Mouse (Mus musculus) liver, embryonic 12.5 days (tissue): ENCODE measurements at regions not wholly inside any gene's neighbourhood (a gene's known extent, or its start where the extent isn't known, plus 50 kb on each side); places are given as distances from the start of the nearest gene placed in this dataset.
"Not testable (repeated sequence)": the region's sequence is repeated elsewhere in the genome, so short reads cannot be mapped to it uniquely, and the experiment has no call there.

Experiments used
- ATAC-seq: fragments of 200-750 bp; cut with Nextera tagmentation; 2 replicates; pipeline ENCODE4 v1.8.0; 2017; ENCODE audit warnings: moderate number of reproducible peaks, mild to moderate bottlenecking, moderate library complexity
- H3K27ac ChIP-seq: fragments of 300-500 bp; sonication (generic); 2 replicates; pipeline ENCODE4 v1.5.1; 2016; ENCODE audit warnings: mild to moderate bottlenecking
- H3K27me3 ChIP-seq: fragments of 300-500 bp; sonication (generic); replicated peaks from 2 replicates; pipeline ENCODE4 v1.6.1; 2016; ENCODE audit warnings: mild to moderate bottlenecking, moderate library complexity
- H3K36me3 ChIP-seq: fragments of 300-500 bp; sonication (generic); 2 replicates; pipeline ENCODE4 v1.6.1; 2016; ENCODE audit warnings: mild to moderate bottlenecking, moderate library complexity
- H3K4me1 ChIP-seq: fragments of 300-500 bp; sonication (generic); 2 replicates; pipeline ENCODE4 v1.6.1; 2016
- H3K4me2 ChIP-seq: fragments of 300-500 bp; sonication (generic); 2 replicates; pipeline ENCODE4 v1.6.1; 2016; ENCODE audit warnings: mild to moderate bottlenecking, moderate library complexity
- H3K4me3 ChIP-seq: fragments of 300-500 bp; sonication (generic); 2 replicates; pipeline ENCODE4 v1.5.1; 2016; ENCODE audit warnings: mild to moderate bottlenecking, moderate library complexity
- H3K9ac ChIP-seq: fragments of 300-500 bp; sonication (generic); 2 replicates; pipeline ENCODE4 v1.6.1; 2016; ENCODE audit warnings: mild to moderate bottlenecking, moderate library complexity
- H3K9me3 ChIP-seq: fragments of 300-500 bp; sonication (generic); replicated peaks from 2 replicates; pipeline ENCODE4 v1.6.1; 2016; ENCODE audit warnings: mild to moderate bottlenecking, moderate library complexity
- WGBS: fragments of 180-500 bp; shearing (Covaris S2); methylation state at CpG from one replicate; pipeline ENCODE4 v1.1.7; 2016; ENCODE audit not compliant: insufficient replicate concordance; 5-methylcytosine and 5-hydroxymethylcytosine counted together

GRCm38 (mm10) chr14:17046808-17047207 lies 227.9 kb upstream of the Rarb start:
- Histone ChIP-seq H3K9me3 (no peaks in the 10 kb centered on the region), H3K27me3 (no peaks in the 10 kb centered on the region), H3K4me3 (no peak overlapping the region), H3K9ac (no peak overlapping the region), H3K4me2 (no peak overlapping the region), H3K27ac (no peak overlapping the region), H3K36me3 (no peaks in the 10 kb centered on the region), H3K4me1 (no peaks in the 10 kb centered on the region)
- ATAC-seq: no peak
- WGBS: 60% methylated on average over 2 of the region's 2 CpGs

GRCm38 (mm10) chr14:17045426-17046132 lies 226.6 kb upstream of the Rarb start:
- no peak for ATAC-seq
- 68% methylated on average over 8 of the region's 8 CpGs for WGBS

GRCm38 (mm10) chr14:17020603-17021356 lies 201.8 kb upstream of the Rarb start:
- 50% methylated on average over 4 of the region's 4 CpGs for WGBS
- Histone ChIP-seq H3K4me3 (no peak overlapping the region), H3K27me3 (no peaks in the 10 kb centered on the region), H3K36me3 (no peaks in the 10 kb centered on the region), H3K9ac (no peak overlapping the region), H3K4me2 (no peak overlapping the region), H3K27ac (no peak overlapping the region), H3K9me3 (no peaks in the 10 kb centered on the region), H3K4me1 (no peaks in the 10 kb centered on the region)
- no peak for ATAC-seq

More at GRCm38 (mm10) chr14:17045426-17046132, 226.6 kb upstream of the Rarb start:
- Histone ChIP-seq H3K27me3 (no peaks in the 10 kb centered on the region), H3K36me3 (no peaks in the 10 kb centered on the region), H3K4me3 (no peak overlapping the region), H3K4me1 (no peaks in the 10 kb centered on the region), H3K9me3 (no peaks in the 10 kb centered on the region), H3K27ac (no peak overlapping the region), H3K4me2 (no peak overlapping the region), H3K9ac (no peak overlapping the region)

- Histone ChIP-seq H3K9ac (no peak overlapping the region), H3K36me3 (no peaks in the 10 kb centered on the region), H3K4me3 (no peak overlapping the region), H3K9me3 (no peaks in the 10 kb centered on the region), H3K4me1 (no peaks in the 10 kb centered on the region), H3K4me2 (no peak overlapping the region), H3K27ac (no peak overlapping the region), H3K27me3 (no peaks in the 10 kb centered on the region)
- no peak for ATAC-seq
- WGBS: 84% methylated on average over 1 of the region's 1 CpGs
These were observed 194.0 kb upstream of the Rarb start for GRCm38 (mm10) chr14:17012931-17013330.

- Histone ChIP-seq H3K27ac (no peak overlapping the region), H3K9ac (no peak overlapping the region), H3K9me3 (no peaks in the 10 kb centered on the region), H3K36me3 (no peaks in the 10 kb centered on the region), H3K4me3 (no peak overlapping the region), H3K27me3 (no peaks in the 10 kb centered on the region), H3K4me2 (no peak overlapping the region), H3K4me1 (no peaks in the 10 kb centered on the region)
- no peak for ATAC-seq
- 68% methylated on average over 1 of the region's 1 CpGs for WGBS
These were observed 193.2 kb upstream of the Rarb start for GRCm38 (mm10) chr14:17012200-17012599.

GRCm38 (mm10) chr14:17005194-17006018 lies 186.4 kb upstream of the Rarb start:
- WGBS: 74% methylated on average over 8 of the region's 8 CpGs
- Histone ChIP-seq H3K9ac (no peak overlapping the region), H3K27me3 (no peaks in the 10 kb centered on the region), H3K4me2 (no peak overlapping the region), H3K4me3 (no peak overlapping the region), H3K27ac (no peak overlapping the region), H3K9me3 (no peaks in the 10 kb centered on the region), H3K36me3 (no peaks in the 10 kb centered on the region), H3K4me1 (no peaks in the 10 kb centered on the region)
- ATAC-seq: no peak

GRCm38 (mm10) chr14:17004714-17005113 lies 185.8 kb upstream of the Rarb start:
- WGBS: 54% methylated on average over 1 of the region's 1 CpGs

GRCm38 (mm10) chr14:16996716-16997115 lies 177.8 kb upstream of the Rarb start:
- no peaks in the 10 kb centered on the region for H3K36me3 ChIP-seq
- 45% methylated on average over 2 of the region's 2 CpGs for WGBS

More at GRCm38 (mm10) chr14:17004714-17005113, 185.8 kb upstream of the Rarb start:
- Histone ChIP-seq H3K9me3 (no peaks in the 10 kb centered on the region), H3K4me1 (no peaks in the 10 kb centered on the region), H3K36me3 (no peaks in the 10 kb centered on the region), H3K27me3 (no peaks in the 10 kb centered on the region), H3K4me2 (no peak overlapping the region), H3K9ac (no peak overlapping the region), H3K27ac (no peak overlapping the region), H3K4me3 (no peak overlapping the region)
- ATAC-seq: no peak

GRCm38 (mm10) chr14:16970911-16971310 lies 152.0 kb upstream of the Rarb start:
- not testable (repeated sequence) for ATAC-seq, H3K4me1 ChIP-seq, H3K9me3 ChIP-seq, H3K36me3 ChIP-seq, H3K9ac ChIP-seq, H3K27ac ChIP-seq, H3K4me3 ChIP-seq, H3K27me3 ChIP-seq, H3K4me2 ChIP-seq
- 56% methylated on average over 2 of the region's 2 CpGs for WGBS

More at GRCm38 (mm10) chr14:16996716-16997115, 177.8 kb upstream of the Rarb start:
- no peak for ATAC-seq
- H3K4me1 ChIP-seq: no peaks in the 10 kb centered on the region
- H3K4me3 ChIP-seq: no peak overlapping the region
- no peaks in the 10 kb centered on the region for H3K9me3 ChIP-seq
- no peaks in the 10 kb centered on the region for H3K27me3 ChIP-seq
- no peak overlapping the region for H3K27ac ChIP-seq
- H3K9ac ChIP-seq: no peak overlapping the region
- H3K4me2 ChIP-seq: no peak overlapping the region

GRCm38 (mm10) chr14:16964717-16965391 lies 145.9 kb upstream of the Rarb start:
- Histone ChIP-seq H3K27me3 (no peaks in the 10 kb centered on the region), H3K27ac (no peak overlapping the region), H3K4me2 (no peak overlapping the region), H3K4me1 (no peaks in the 10 kb centered on the region), H3K9me3 (no peaks in the 10 kb centered on the region), H3K4me3 (no peak overlapping the region), H3K36me3 (no peaks in the 10 kb centered on the region), H3K9ac (no peak overlapping the region)
- WGBS: 36% methylated on average over 2 of the region's 2 CpGs
- no peak for ATAC-seq

- H3K4me1 ChIP-seq: no peaks in the 10 kb centered on the region
- WGBS: 75% methylated on average over 3 of the region's 3 CpGs
These were observed 143.4 kb upstream of the Rarb start for GRCm38 (mm10) chr14:16962216-16962826.

More at GRCm38 (mm10) chr14:16962216-16962826, 143.4 kb upstream of the Rarb start:
- no peak overlapping the region for H3K4me3 ChIP-seq
- H3K9ac ChIP-seq: no peak overlapping the region
- ATAC-seq: no peak
- H3K4me2 ChIP-seq: no peak overlapping the region
- H3K27me3 ChIP-seq: no peaks in the 10 kb centered on the region
- H3K36me3 ChIP-seq: no peaks in the 10 kb centered on the region
- H3K27ac ChIP-seq: no peak overlapping the region
- no peaks in the 10 kb centered on the region for H3K9me3 ChIP-seq
